Mouse (Mus musculus) ES-CJ7 (cell line): ENCODE results near the gene Dcun1d3.

Experiments used
- DNase-seq: peaks from one replicate; pipeline ENCODE4 v3.0.0; 2011; ENCODE audit warnings: low read depth, low spot score

The Dcun1d3 gene

DNA sequence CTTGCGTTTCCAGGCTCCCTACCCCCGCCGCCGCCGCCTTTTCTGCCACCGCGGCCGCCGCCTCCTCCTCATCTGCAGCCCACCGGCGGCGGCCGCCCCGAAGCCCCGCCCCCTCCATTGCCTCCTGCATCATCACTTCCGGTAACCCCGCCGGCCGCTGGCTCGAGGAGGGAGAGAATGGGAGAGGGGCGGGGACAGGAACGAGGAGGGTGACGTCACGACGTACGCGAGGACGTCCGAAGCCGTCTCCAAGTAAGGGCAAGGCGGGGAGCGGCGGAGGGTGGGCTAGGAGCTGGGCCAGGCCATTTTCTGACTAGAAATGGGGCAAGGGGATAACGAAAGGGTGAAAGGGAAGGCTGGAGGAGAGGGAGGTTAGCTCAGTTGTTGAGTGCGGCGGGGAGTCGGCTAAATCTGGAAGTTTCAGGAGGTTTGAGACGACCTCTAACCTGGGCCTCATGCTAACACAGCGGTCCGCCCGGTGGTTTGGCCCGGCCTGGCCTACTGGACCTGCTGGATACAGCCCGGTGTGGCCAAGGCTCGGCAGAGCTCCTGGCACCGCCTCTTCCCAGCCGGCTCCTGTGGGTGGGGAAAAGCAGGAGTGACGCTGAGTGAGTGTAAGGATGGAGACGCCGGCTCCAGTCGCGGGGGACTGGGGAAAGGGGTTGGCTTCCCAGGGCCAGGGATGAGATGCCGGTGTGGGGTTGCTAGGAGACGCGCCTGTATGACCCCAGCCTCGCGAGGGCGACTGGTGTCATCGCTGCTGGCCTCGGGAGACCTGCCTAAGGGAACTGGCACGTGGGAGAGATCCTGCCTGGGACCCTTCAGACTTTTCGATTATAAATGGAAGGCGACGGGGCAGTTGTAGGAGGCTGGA lies at the start of gene Dcun1d3, which contains the start of gene Lyrm1:
Gene Dcun1d3, minus strand, starts transcription at position 660 of the 874 bp plus-strand sequence.
Gene Lyrm1, plus strand, starts transcription at position 223 of the 874 bp plus-strand sequence.
- DNase-seq: peak; percentile 98

DNA sequence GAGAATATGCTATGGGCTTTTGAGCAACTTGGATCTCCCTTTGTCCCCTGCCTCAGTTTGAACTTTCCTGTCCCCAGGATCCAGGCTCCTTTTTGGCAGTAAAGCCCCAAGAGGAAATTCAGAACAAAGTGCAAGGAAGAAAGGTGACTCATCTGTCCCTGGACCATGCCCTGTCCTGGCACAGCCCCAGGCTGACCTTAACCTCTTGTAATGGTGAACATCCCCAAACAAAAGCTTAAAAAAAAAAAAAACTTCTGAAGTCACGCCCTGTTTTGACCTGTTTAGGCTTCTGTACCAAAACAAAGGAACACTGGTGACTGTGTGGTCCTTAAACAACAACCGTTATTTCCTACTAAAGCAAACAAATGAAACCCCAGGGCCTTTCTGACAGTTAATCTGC lies 45.5 kb upstream of the Dcun1d3 start:
- DNase-seq: peak; percentile 13

DNA sequence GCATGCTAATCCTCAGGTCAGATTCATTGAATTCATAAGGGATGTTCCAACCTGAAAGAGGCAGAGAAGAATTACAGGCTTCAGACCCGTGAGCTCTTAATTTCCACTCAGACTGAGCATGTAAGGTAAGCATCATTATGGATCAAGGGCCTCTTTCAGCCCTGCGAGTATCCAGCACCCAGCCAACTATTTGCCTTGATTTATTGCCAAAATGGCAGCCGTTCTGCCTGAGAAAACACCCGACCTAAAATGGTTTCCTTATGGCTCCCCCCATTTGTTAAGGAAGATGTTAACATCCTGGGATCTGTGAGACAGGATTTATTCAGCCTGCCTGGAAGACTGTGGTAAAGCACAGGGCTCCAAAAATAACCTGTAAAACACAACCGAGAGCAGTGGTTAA lies 40.9 kb upstream of the Dcun1d3 start:
- no peak for DNase-seq

DNA sequence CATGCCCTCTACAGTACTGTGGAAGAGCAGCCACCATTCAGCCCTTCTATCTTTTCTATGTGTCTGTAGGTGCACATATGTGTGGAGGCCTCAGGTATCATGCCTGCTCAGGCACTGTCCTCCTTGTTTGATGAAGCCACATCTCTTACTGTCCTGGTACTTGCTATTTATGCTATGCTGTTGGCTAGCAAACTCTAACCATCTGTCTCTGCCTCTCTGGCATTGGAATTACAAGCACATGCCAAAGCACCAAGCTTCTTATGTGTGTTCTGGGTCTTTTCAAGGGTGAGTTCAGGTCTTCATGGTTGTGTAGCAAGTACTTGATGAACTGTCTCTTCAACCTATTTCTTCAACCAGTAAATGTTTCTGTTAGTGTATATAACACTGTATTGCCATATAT lies 40.2 kb upstream of the Dcun1d3 start:
- DNase-seq: no peak

GRCm38 (mm10) chr7:119928783-119929440 lies 32.8 kb upstream of the Dcun1d3 start:
- DNase-seq: no peak

- no peak for DNase-seq
Observed at GRCm38 (mm10) chr7:119921054-119921453, 25.0 kb upstream of the Dcun1d3 start.

DNA sequence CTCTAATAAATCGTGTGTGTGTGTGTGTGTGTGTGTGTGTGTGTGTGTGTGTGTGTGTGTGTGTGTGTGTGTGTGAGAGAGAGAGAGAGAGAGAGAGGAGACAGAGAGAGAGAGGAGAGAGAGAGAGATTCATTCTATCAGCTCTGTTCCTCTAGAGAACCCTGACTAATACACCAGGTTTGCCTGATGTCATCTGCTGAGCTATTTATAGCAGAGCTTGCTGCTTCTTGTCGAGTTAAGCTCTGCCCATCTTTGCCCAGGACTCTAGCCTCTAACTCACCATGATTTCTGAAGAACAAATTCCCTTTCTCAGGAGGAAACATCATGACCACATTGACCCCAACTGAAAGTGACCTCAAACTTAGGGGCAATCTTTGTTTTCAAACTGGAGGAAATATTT lies 24.4 kb upstream of the Dcun1d3 start:
- no peak for DNase-seq

DNA sequence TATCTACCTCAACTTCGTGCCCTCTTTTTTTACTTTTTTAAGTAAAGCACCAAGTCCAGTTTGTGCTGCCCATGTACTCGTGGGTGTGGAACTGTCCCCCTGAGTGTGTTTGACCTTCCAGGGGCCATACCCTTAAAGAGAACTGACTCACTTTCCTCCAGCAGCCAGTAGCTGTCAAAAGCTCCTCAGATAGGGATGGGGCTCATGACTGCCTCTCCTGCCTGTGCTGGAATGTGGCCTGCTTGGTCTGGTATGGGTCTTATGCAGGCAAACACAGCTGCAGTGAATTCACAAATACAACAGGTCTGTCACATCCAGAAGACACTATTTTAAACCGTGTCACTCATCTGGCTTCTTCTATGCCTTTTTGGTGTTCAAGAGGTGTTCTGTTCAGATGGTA lies 15.6 kb upstream of the Dcun1d3 start:
- DNase-seq: no peak

DNA sequence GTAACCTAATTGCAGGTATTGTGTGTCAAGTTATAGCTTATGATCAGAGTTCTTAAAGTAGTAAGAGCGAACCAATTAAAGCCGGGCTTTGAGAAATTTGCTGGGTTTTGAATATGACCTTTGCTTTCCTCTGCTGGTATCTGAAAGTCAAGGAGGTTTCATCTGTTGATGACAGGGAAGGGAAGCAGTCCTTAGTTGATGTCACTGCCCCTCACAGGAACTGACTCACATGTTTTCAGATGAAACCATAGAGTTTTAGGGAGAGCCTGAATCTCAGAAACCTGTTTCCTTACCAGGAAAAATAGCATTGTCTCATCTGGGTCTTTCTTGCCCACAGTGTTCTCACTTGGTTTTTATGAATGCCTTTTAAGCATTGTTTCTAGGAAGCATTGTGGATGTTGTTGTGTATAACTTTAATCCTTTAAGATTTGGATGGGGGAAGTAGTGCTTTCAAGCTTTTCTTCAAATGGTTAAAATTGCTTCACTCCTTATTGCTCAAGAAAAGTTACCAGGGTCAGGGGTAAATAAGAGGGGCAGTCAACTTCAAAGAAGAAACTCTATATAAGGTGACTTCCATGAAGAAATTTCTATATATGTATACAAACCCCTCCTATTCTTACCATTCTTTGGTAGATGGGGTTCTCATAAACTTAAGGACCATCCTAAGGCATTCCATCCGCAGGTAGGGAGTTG lies 10.6 kb upstream of the Dcun1d3 start:
- no peak for DNase-seq

GRCm38 (mm10) chr7:119899386-119900057 lies 3.4 kb upstream of the Dcun1d3 start:
- no peak for DNase-seq

GRCm38 (mm10) chr7:119898247-119898856 lies 2.3 kb upstream of the Dcun1d3 start:
- DNase-seq: peak; percentile 79

DNA sequence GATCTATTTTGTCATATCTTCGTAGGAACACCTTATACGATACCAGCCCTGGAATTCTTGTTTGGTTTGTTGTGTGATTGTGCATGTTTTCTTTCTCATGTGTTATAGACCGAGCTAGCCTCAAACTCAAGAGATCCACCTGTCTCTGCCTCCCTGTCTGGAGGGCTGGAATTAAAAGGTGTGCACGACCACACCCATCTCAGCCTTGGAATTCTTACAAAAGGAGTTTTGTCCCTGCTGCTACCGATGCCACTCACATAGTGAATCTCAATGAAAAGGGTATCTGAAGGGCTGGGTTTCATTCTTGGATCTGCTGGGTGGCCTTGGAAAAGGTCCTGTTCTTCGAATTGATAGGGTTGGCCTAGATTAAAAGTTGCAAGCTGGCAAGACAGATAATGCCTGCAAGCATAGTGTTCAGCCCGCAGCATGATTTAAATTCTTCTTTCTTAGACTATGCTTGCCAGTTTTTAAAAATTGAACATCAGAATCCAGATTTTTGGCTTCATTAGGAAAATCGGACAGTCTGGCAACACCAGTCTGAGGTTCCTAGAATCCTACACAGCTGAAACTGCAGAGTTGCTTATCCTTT lies 1.5 kb upstream of the Dcun1d3 start:
- DNase-seq: peak; percentile 74

- peak; percentile 11 for DNase-seq
Observed at GRCm38 (mm10) chr7:119894818-119895544, 1.1 kb downstream of the Dcun1d3 start.

DNA sequence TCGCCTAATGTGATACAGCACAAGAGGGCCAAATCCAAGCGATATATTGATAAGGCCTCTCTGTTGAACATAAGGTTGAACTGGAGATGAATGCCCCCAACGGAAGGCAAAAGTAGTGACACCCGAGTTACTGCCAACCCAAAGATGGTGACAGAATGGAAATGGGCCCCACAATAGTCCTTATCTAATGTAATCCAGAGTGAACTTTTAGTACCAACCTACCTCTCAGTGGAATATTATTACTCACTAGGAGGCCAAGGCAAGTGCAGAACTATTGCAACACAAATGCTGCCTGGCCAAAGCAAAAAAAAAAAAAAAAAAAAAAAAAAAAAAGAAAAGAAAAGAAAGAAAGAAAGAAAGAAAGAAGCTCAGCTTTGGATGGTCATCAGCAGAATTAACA lies 3.4 kb downstream of the Dcun1d3 start:
- DNase-seq: no peak

- DNase-seq: no peak
Observed at GRCm38 (mm10) chr7:119892198-119892597, 3.9 kb downstream of the Dcun1d3 start.

GRCm38 (mm10) chr7:119887887-119888286 lies 8.2 kb downstream of the Dcun1d3 start:
- no peak for DNase-seq

DNA sequence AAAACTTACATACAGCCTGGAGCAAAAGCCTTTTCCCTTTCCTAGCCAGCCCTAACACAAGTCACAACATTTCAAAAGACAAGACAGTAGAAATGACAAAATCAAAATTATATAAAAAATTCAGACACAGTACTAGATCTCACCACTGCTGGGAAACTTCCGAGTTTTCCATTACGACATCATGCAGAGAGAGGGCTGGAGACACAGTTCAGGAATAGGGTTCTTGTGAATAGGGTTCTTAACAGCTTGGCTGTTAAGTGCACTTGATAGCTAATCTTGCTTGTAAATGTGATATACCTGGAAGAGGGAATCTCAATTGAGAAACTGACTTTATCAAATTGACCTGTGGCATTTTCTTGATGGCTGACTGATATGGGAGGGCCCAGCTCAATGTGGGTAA lies 14.9 kb downstream of the Dcun1d3 start:
- no peak for DNase-seq

- DNase-seq: no peak
Observed at GRCm38 (mm10) chr7:119880345-119880744, 15.8 kb downstream of the Dcun1d3 start.

GRCm38 (mm10) chr7:119879171-119879570 lies 16.9 kb downstream of the Dcun1d3 start:
- DNase-seq: no peak

GRCm38 (mm10) chr7:119875776-119876440 lies 20.2 kb downstream of the Dcun1d3 start:
- no peak for DNase-seq
